Mouse (Mus musculus) hindbrain, embryonic 14.5 days (tissue): Measurements from ENCODE around the gene Mmd2. TPM values are rescaled to one million over a fixed set of nuclear protein-coding genes. Genes with fewer than 3 reads are reported as not detected.

ENCODE experiments used
- ATAC-seq: fragments of 200-750 bp; cut with Nextera tagmentation; 2 replicates; pipeline ENCODE4 v1.8.0; 2017; ENCODE audit warnings: moderate number of reproducible peaks, mild to moderate bottlenecking, moderate TSS enrichment, moderate library complexity; ENCODE audit not compliant: low FRiP score
- DNase-seq: peaks from one replicate; pipeline ENCODE4 v3.0.0-alpha.2; 2015; ENCODE audit warnings: low spot score
- H3K27ac ChIP-seq: fragments of 300-500 bp; sonication (generic); 2 replicates; pipeline ENCODE4 v1.5.1; 2014; ENCODE audit warnings: mild to moderate bottlenecking, moderate library complexity
- H3K27me3 ChIP-seq: fragments of 300-500 bp; sonication (generic); 2 replicates; pipeline ENCODE4 v1.6.1; 2014; ENCODE audit warnings: mild to moderate bottlenecking, low read length, mixed read lengths; ENCODE audit not compliant: control insufficient read depth, insufficient read depth
- H3K36me3 ChIP-seq: fragments of 300-500 bp; sonication (generic); replicated peaks from 2 replicates; pipeline ENCODE4 v1.6.1; 2014; ENCODE audit not compliant: control insufficient read depth, insufficient read depth
- H3K4me1 ChIP-seq: fragments of 300-500 bp; sonication (generic); replicated peaks from 2 replicates; pipeline ENCODE4 v1.6.1; 2014; ENCODE audit warnings: antibody characterized with exemption, low read length, mixed read lengths; ENCODE audit not compliant: control insufficient read depth, insufficient read depth
- H3K4me2 ChIP-seq: fragments of 300-500 bp; sonication (generic); replicated peaks from 2 replicates; pipeline ENCODE4 v1.6.1; 2014; ENCODE audit warnings: mild to moderate bottlenecking, moderate library complexity
- H3K4me3 ChIP-seq: fragments of 300-500 bp; sonication (generic); replicated peaks from 2 replicates; pipeline ENCODE4 v1.5.1; 2014; ENCODE audit warnings: mild to moderate bottlenecking, low read length
- H3K9ac ChIP-seq: fragments of 300-500 bp; sonication (generic); 2 replicates; pipeline ENCODE4 v1.6.1; 2014
- H3K9me3 ChIP-seq: fragments of 300-500 bp; sonication (generic); 2 replicates; pipeline ENCODE4 v1.6.1; 2016; ENCODE audit warnings: low read length; ENCODE audit not compliant: control insufficient read depth
- WGBS: fragments of 180-500 bp; shearing (Covaris S2); extraction: QIAGEN DNeasy Blood & Tissue Kit; methylation state at CpG from one replicate; pipeline ENCODE4 v1.1.7; 2014; 5-methylcytosine and 5-hydroxymethylcytosine counted together
- polyA plus RNA-seq: library from polyadenylated mRNA; unstranded; fragments of >200 nt; fragmentation: Nextera tagmentation; extraction: Ambion mirVana; gene quantifications from 2 replicates; pipeline ENCODE4 v1.2.1, GENCODE M21; 2014

Gene Mmd2
- polyA plus RNA-seq, 1 experiment from 2014 or later, result 51.7 TPM

DNA sequence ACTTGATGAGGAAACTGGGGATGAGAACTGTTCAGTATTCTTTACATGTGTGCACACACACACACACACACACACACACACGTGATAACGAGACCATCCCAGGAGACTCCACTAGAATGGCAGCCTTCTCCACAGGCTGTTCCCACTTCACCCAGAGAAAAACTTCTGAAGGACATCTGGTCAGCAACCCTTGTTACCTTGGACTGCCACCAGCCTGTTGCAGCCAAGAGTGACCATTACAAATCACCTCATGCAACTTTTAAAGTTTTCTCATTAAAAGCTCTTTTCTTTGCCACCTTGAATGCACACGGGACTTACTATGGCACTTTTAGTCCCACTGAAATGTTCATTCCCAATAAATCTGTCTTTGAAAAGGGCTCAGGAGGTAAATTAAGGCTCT, 71.3 kb downstream of the Mmd2 start:
- no peak overlapping the region for H3K9ac ChIP-seq
- H3K4me3 ChIP-seq, result no peak overlapping the region
- H3K9me3 ChIP-seq, result no peaks in the 10 kb centered on the region
- DNase-seq (no peak), ATAC-seq (no peak)
- no peak overlapping the region for H3K4me2 ChIP-seq
- no peaks in the 10 kb centered on the region for H3K4me1 ChIP-seq
- WGBS, result 91% methylated on average over 3 of the region's 3 CpGs
- H3K27me3 ChIP-seq, result no peaks in the 10 kb centered on the region
- H3K36me3 ChIP-seq, result no peaks in the 10 kb centered on the region
- no peak overlapping the region for H3K27ac ChIP-seq

DNA sequence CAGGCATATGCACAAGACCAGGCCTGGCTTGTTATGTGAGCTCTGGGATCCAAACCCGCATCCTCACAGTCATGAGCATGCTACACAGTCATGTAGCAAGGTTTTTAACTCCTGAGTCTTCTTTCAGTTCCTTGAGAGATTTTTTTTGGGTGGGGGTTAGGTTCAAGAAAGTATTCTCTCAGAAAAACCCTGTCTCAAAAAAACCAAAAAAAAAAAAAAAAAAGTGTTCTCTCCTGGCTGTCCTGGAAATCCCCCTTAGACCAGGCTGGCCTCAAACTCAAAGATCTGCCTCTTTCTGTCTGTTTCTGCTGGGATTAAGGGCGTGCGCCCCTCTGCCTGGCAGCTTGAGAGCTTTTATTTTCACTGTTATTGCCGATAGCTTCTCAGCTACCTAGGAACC, 73.2 kb downstream of the Mmd2 start:
- H3K27ac ChIP-seq, result no peak overlapping the region
- no peak overlapping the region for H3K4me3 ChIP-seq
- no peak for ATAC-seq
- H3K36me3 ChIP-seq, result no peaks in the 10 kb centered on the region
- H3K27me3 ChIP-seq, result 0 out of 2 replicates have a peak, but pooled peaks cover 5% of the 10 kb centered on the region
- no peak for DNase-seq
- H3K4me2 ChIP-seq, result no peak overlapping the region
- H3K9ac ChIP-seq, result no peak overlapping the region
- H3K9me3 ChIP-seq, result no peaks in the 10 kb centered on the region
- WGBS, result 90% methylated on average over 4 of the region's 4 CpGs
- no peaks in the 10 kb centered on the region for H3K4me1 ChIP-seq

DNA sequence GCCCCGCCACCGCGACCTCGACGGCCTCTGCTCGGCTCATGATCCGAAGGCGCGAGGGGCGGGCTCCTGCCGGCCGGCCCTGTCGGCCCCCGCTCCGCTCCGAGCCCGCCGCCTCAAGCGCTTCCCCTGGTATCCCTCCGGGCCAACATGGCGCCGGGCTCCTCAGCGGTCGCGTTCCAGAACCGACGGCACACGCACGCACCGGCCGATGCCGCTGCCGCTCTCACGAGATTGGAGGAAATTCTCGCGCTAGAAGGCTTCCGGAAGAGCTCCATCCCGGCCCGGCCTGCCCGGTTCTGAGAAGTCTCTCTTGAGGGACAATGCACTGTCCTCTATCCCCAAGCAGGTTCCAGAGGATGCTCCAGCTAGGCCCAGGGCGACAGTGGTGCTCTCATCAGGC, 78.7 kb downstream of the Mmd2 start, which contains the start of gene Papolb:
Gene Papolb (minus strand): TSS at position 162 of the 400 bp plus-strand sequence.
- 40% methylated on average over 41 of the region's 41 CpGs for WGBS
- no peak within 1 kb of the TSS for H3K9ac ChIP-seq
- no peak for DNase-seq
- no peaks in the 10 kb centered on the region for H3K36me3 ChIP-seq
- no peak within 1 kb of the TSS for H3K4me3 ChIP-seq
- 0 out of 2 replicates have a peak, but pooled peaks cover 6% of the 10 kb centered on the region for H3K27me3 ChIP-seq
- ATAC-seq, result no peak
- no peak within 1 kb of the TSS; the same call in 1 of the 2 replicates for H3K4me2 ChIP-seq
- no peaks in the 10 kb centered on the region for H3K9me3 ChIP-seq
- no peaks in the 10 kb centered on the region for H3K4me1 ChIP-seq
- H3K27ac ChIP-seq, result no peak within 1 kb of the TSS

DNA sequence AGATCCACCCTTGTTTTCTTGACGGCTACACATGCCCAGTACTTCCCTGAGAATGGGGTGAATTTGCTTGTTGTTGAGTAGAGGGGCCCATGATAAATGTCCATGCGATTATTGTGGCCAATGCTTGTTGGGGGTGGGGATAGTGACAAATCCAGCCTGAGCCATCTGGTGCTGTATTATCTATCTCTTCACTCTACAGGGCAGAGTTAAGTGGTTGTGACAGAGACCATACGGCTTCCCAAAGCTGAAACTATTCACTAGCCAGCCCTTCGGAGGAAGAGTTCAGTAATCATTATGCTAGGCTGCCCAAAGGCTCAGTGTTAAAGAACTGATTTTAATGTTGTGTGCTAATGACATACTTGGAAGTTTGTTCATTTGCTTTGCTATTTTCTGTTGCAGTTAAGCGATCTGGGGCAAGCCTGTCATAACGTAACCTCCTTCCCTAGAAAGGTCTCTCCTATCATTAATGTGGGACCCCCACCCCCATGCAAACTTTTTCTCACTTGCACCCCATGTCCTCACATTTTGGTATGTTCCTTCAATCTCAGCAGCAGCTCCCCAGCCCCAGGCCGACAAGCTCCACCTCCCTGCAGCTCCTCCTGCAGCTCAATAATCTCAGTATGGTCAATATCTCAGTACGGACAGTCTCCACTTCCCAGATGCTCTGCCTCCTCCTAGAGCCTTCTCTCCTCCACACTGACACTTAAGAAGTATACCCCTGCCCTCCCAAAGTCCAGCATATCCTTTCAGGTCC, 83.7 kb downstream of the Mmd2 start:
- Histone ChIP-seq H3K4me3 (no peak overlapping the region), H3K27ac (no peak overlapping the region)
- no peak for ATAC-seq

DNA sequence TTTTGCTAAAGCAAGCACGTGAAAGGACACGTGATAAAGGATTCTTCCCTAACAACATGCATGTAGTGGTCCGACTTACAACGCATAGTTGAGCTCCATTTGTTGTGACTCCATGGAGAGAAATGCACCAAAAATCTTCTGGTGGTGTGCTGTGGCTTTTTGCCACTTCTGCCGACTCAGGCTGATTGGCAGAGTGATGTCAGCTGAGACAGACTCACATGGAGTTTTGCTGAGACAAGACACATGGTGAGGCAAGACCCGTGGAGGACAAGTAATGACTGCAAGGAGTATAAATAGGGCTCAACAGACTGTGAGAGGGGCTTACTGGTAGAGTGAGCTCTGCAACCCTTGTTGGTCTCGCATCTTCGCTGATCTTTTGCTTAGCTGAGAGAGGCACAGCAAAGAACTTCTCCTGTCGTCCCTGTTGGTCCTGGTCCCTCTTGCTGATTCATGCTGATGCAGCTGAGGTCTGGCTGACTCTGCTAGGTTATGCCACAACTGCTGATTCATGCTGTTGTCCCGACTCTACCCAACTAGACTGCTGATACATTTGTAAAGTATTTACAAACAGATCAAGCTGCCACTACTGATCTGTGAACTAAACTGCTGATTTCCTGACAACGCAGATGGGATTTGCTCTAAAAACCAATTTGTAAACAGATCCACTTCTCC, 87.3 kb downstream of the Mmd2 start:
- no peak overlapping the region for H3K9ac ChIP-seq
- H3K36me3 ChIP-seq, result no peaks in the 10 kb centered on the region
- H3K4me1 ChIP-seq, result no peaks in the 10 kb centered on the region
- 88% methylated on average over 11 of the region's 11 CpGs for WGBS
- H3K27ac ChIP-seq, result no peak overlapping the region
- no peaks in the 10 kb centered on the region for H3K27me3 ChIP-seq
- ATAC-seq (no peak), DNase-seq (no peak)
- no peaks in the 10 kb centered on the region for H3K9me3 ChIP-seq
- no peak overlapping the region for H3K4me3 ChIP-seq
- H3K4me2 ChIP-seq, result no peak overlapping the region

More for the DNA sequence above, 83.7 kb downstream of the Mmd2 start:
- no peak for DNase-seq
- Histone ChIP-seq H3K27me3 (no peaks in the 10 kb centered on the region), H3K4me1 (no peaks in the 10 kb centered on the region), H3K4me2 (no peak overlapping the region), H3K9me3 (no peaks in the 10 kb centered on the region), H3K9ac (no peak overlapping the region), H3K36me3 (no peaks in the 10 kb centered on the region)
- WGBS, result 69% methylated on average over 8 of the region's 8 CpGs

DNA sequence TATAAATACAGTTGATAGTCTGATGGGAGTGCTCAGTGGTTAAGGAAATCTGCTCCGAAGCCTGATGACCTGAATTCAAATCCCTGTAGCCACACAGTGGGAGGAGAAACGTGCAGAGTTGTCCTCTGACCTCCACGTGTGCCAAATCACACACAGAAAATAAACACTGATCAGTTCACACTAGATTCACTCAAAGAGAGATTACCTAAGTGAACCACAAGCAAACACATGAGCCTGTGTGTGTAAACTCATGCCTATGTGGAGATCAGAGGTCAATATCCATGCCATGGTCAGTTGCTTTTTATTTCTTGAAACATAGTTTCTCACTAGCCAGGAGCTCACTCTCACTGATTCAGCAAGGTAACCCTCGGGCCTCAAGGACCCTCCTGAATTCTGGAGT, 88.2 kb downstream of the Mmd2 start:
- WGBS, result 85% methylated on average over 4 of the region's 4 CpGs
- Histone ChIP-seq H3K4me1 (no peaks in the 10 kb centered on the region), H3K27ac (no peak overlapping the region), H3K4me2 (no peak overlapping the region), H3K9ac (no peak overlapping the region), H3K9me3 (no peaks in the 10 kb centered on the region), H3K4me3 (no peak overlapping the region), H3K27me3 (no peaks in the 10 kb centered on the region), H3K36me3 (no peaks in the 10 kb centered on the region)
- DNase-seq (no peak), ATAC-seq (no peak)

DNA sequence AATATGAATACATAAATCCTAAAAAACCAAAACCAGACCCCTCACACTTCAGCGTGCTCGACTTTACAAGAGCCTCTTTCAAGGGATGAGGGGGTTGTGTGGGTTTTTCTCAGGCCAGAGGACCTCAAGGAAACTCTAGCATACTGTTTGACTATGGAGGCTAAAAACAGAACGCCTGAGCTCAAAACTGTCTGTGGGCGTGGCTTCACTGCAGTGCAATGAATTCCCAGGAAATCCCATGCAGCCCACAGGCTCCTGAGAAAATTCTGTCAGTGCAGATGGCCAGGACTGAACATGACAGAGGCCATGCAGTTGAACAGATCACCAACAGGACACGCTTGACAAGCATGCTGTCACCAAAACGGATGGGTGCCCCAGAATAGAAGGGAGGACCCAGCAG, 89.6 kb downstream of the Mmd2 start:
- Histone ChIP-seq H3K27me3 (no peaks in the 10 kb centered on the region), H3K4me3 (no peak overlapping the region), H3K4me1 (no peaks in the 10 kb centered on the region), H3K9me3 (no peaks in the 10 kb centered on the region), H3K9ac (no peak overlapping the region), H3K27ac (no peak overlapping the region), H3K4me2 (no peak overlapping the region), H3K36me3 (no peaks in the 10 kb centered on the region)
- DNase-seq (no peak), ATAC-seq (no peak)
- 67% methylated on average over 6 of the region's 6 CpGs for WGBS

Other genes with a start within 250 kb of the Mmd2 start
- gene Foxk1, start 207.3 kb downstream of the Mmd2 start, polyA plus RNA-seq, result 5.4 and 5.9 TPM in 2 replicates
- gene Ap5z1, start 144.9 kb downstream of the Mmd2 start, polyA plus RNA-seq, result 12.6 and 12.9 TPM in 2 replicates
- gene Papolb, start 78.7 kb downstream of the Mmd2 start, polyA plus RNA-seq, result 0.23 and 0.25 TPM in 2 replicates
- 17.4 and 17.8 TPM in 2 replicates for gene Radil, start 57.7 kb downstream of the Mmd2 start, polyA plus RNA-seq
- gene Wipi2, start 18.9 kb upstream of the Mmd2 start, polyA plus RNA-seq, result 46.0 TPM in 2 replicates
- 81.0 and 82.8 TPM in 2 replicates for gene Slc29a4, start 83.7 kb upstream of the Mmd2 start, polyA plus RNA-seq
- gene Tnrc18, start 208.9 kb upstream of the Mmd2 start, polyA plus RNA-seq, result 34.1 and 38.9 TPM in 2 replicates